Mouse (Mus musculus): ENCODE data around the gene Hcfc1r1.

- TF ChIP-seq GATA1 (IDR thresholded peaks at IDR 0.05; ENCODE audit: borderline replicate concordance, low read length): no peak
- no peak for TF ChIP-seq FLI1 (IDR thresholded peaks at IDR 0.05; ENCODE audit: low read length)
Observed at GRCm38 (mm10) chr17:23664556-23665021, 8.8 kb upstream of the Hcfc1r1 start.

All from megakaryocyte, embryonic 14.5 days (primary cell).